Mouse (Mus musculus) spleen, adult 2 months (tissue): ENCODE data around the gene Ppard. TPM values are rescaled to one million over a fixed set of nuclear protein-coding genes. Genes with fewer than 3 reads are reported as not detected.
"Not testable (repeated sequence)": the region's sequence is repeated elsewhere in the genome, so short reads cannot be mapped to it uniquely, and the experiment has no call there.

Experiments used
- DNase-seq, 2 experiments: peaks; one replicate each; pipeline versions ENCODE4 v3.0.0 to v3.0.0-alpha.2; 2012 to 2021; ENCODE audit warnings: low spot score in 2 of 2, low read depth in 1 of 2
- H3K27ac ChIP-seq: fragments of 200-500 bp; 2 replicates; pipeline ENCODE4 v1.5.1; 2012; ENCODE audit warnings: low read length, inconsistent platforms; ENCODE audit not compliant: insufficient read depth
- H3K27me3 ChIP-seq: fragments of 200-500 bp; 2 replicates; pipeline ENCODE4 v1.6.1; 2012; ENCODE audit warnings: mild to moderate bottlenecking, moderate library complexity, low read length, inconsistent platforms; ENCODE audit not compliant: control insufficient read depth, insufficient read depth
- H3K36me3 ChIP-seq: fragments of 200-500 bp; 2 replicates; pipeline ENCODE4 v1.6.1; 2012; ENCODE audit warnings: mild to moderate bottlenecking, low read length, inconsistent platforms; ENCODE audit not compliant: control insufficient read depth, insufficient read depth
- H3K4me1 ChIP-seq: fragments of 200-500 bp; 2 replicates; pipeline ENCODE4 v1.6.1; 2011; ENCODE audit warnings: inconsistent platforms; ENCODE audit not compliant: control insufficient read depth, insufficient read depth, insufficient read length
- H3K4me3 ChIP-seq: fragments of 200-500 bp; 2 replicates; pipeline ENCODE4 v1.5.1; 2011; ENCODE audit warnings: mild to moderate bottlenecking, inconsistent platforms; ENCODE audit not compliant: insufficient read depth, insufficient read length; ENCODE audit errors: extremely low read depth
- CTCF ChIP-seq: fragments of 200-500 bp; IDR thresholded peaks from 2 replicates; pipeline ENCODE4 v1.5.1; 2011; ENCODE audit warnings: mild to moderate bottlenecking, inconsistent platforms; ENCODE audit not compliant: insufficient read depth, insufficient read length, insufficient replicate concordance; ENCODE audit errors: extremely low read depth
- POLR2A ChIP-seq: fragments of 200-500 bp; IDR thresholded peaks from 2 replicates; pipeline ENCODE4 v1.6.1; 2011; ENCODE audit warnings: low read depth, low read length, inconsistent platforms
- WGBS: fragments of 180-500 bp; shearing (Covaris S2); methylation state at CpG from one replicate; pipeline ENCODE4 v1.1.7; 2018; 5-methylcytosine and 5-hydroxymethylcytosine counted together
- polyA plus RNA-seq: library from polyadenylated mRNA; depleted of rRNA; stranded (reverse); fragments of >200 nt; gene quantifications from 2 replicates; pipeline ENCODE4 v1.2.3, GENCODE M21; 2012

Gene Ppard
- polyA plus RNA-seq, 1 experiment: 23.2 TPM

- H3K27ac ChIP-seq: peak overlapping the region; percentile 19
- peaks cover 2% of the 10 kb centered on the region; the same call in 1 of the 2 replicates for H3K4me1 ChIP-seq
- TF ChIP-seq POLR2A (no peak), CTCF (no peak)
- peak overlapping the region; percentile 19; the same call in 1 of the 2 replicates for H3K4me3 ChIP-seq
- H3K27me3 ChIP-seq: no peaks in the 10 kb centered on the region
- DNase-seq: no peak
- 46% methylated on average over 22 of the region's 22 CpGs for WGBS
- H3K36me3 ChIP-seq: peaks cover 20% of the 10 kb centered on the region
These were observed 95.3 kb downstream of the Ppard start for GRCm38 (mm10) chr17:28327673-28328325.

- peak within 1 kb of the TSS; percentile 71 for H3K4me3 ChIP-seq
- peaks cover 2% of the 10 kb centered on the region; the same call in 1 of the 2 replicates for H3K4me1 ChIP-seq
- TF ChIP-seq CTCF: peak; percentile 87
- TF ChIP-seq POLR2A: peak; percentile 83
- peaks cover 20% of the 10 kb centered on the region for H3K36me3 ChIP-seq
- DNase-seq: peak; percentile 90 to 96
- WGBS: 0% methylated on average over 67 of the region's 67 CpGs
- peak within 1 kb of the TSS; percentile 83 for H3K27ac ChIP-seq
- no peaks in the 10 kb centered on the region for H3K27me3 ChIP-seq
These were observed 95.9 kb downstream of the Ppard start, which contains the start of gene Rpl10a for GRCm38 (mm10) chr17:28328366-28328928. TSS of gene Rpl10a (plus strand) at chr17:28328471.

- TF ChIP-seq CTCF (no peak), POLR2A (no peak)
- under 1% methylated on average over 25 of the region's 25 CpGs for WGBS
- Histone ChIP-seq H3K27ac (peak overlapping the region; percentile 83), H3K36me3 (peaks cover 20% of the 10 kb centered on the region), H3K27me3 (no peaks in the 10 kb centered on the region; the same call in 1 of the 2 replicates), H3K4me1 (peaks cover 2% of the 10 kb centered on the region; the same call in 1 of the 2 replicates), H3K4me3 (peak overlapping the region; percentile 71)
- no peak for DNase-seq
These were observed 96.4 kb downstream of the Ppard start for GRCm38 (mm10) chr17:28328946-28329345.

GRCm38 (mm10) chr17:28329503-28330231 is 97.2 kb downstream of the Ppard start:
- Histone ChIP-seq H3K4me1 (peaks cover 2% of the 10 kb centered on the region; the same call in 1 of the 2 replicates), H3K4me3 (peak overlapping the region; percentile 71; the same call in 1 of the 2 replicates), H3K27ac (no peak overlapping the region), H3K27me3 (no peaks in the 10 kb centered on the region; the same call in 1 of the 2 replicates), H3K36me3 (peaks cover 20% of the 10 kb centered on the region)
- 12% methylated on average over 4 of the region's 4 CpGs for WGBS
- TF ChIP-seq CTCF: no peak
- no peak for TF ChIP-seq POLR2A
- no peak for DNase-seq

- peaks cover 2% of the 10 kb centered on the region; the same call in 1 of the 2 replicates for H3K4me1 ChIP-seq
- peaks cover 20% of the 10 kb centered on the region for H3K36me3 ChIP-seq
- TF ChIP-seq CTCF: no peak
- no peak for TF ChIP-seq POLR2A
- 55% methylated on average over 2 of the region's 2 CpGs for WGBS
- no peak overlapping the region for H3K4me3 ChIP-seq
- DNase-seq: no peak
- H3K27ac ChIP-seq: no peak overlapping the region
- H3K27me3 ChIP-seq: no peaks in the 10 kb centered on the region; the same call in 1 of the 2 replicates
These were observed 97.7 kb downstream of the Ppard start for GRCm38 (mm10) chr17:28330232-28330546.

GRCm38 (mm10) chr17:28330590-28330989 is 98.1 kb downstream of the Ppard start:
- H3K27me3 ChIP-seq, H3K4me1 ChIP-seq, DNase-seq, H3K4me3 ChIP-seq, H3K27ac ChIP-seq: not testable (repeated sequence)
- peaks cover 20% of the 10 kb centered on the region for H3K36me3 ChIP-seq
- WGBS: 88% methylated on average over 8 of the region's 8 CpGs
